Mouse (Mus musculus): ENCODE results near the gene Nepro. TPM values are rescaled to one million over a fixed set of nuclear protein-coding genes. Genes with fewer than 3 reads are reported as not detected.
A peak's percentile ranks its signal among the peaks of the same experiment; 100 is the strongest.

Gene Nepro
- polyA plus RNA-seq, 1 experiment from 2014 or later: 6.8 TPM

- Histone ChIP-seq H3K4me2 (no peak overlapping the region), H3K9me3 (replicated peaks) (no peaks in the 10 kb centered on the region), H3K9ac (no peak overlapping the region), H3K36me3 (peaks cover 14% of the 10 kb centered on the region), H3K27me3 (replicated peaks) (no peaks in the 10 kb centered on the region), H3K4me3 (no peak overlapping the region), H3K27ac (ENCODE audit: poor library complexity, severe bottlenecking) (no peak overlapping the region), H3K4me1 (replicated peaks) (0 out of 2 replicates have a peak, but pooled peaks cover 4% of the 10 kb centered on the region)
- 42% methylated on average over 10 of the region's 10 CpGs for WGBS
- ATAC-seq (ENCODE audit: insufficient number of reproducible peaks, low FRiP score): no peak
Measured at GRCm38 (mm10) chr16:44716305-44717140, 7.6 kb upstream of the Nepro start.

GRCm38 (mm10) chr16:44717141-44717634 is 6.9 kb upstream of the Nepro start:
- Histone ChIP-seq H3K9me3 (replicated peaks) (no peaks in the 10 kb centered on the region), H3K4me1 (replicated peaks) (0 out of 2 replicates have a peak, but pooled peaks cover 4% of the 10 kb centered on the region), H3K36me3 (peaks cover 14% of the 10 kb centered on the region), H3K4me3 (no peak overlapping the region), H3K9ac (no peak overlapping the region), H3K27me3 (replicated peaks) (no peaks in the 10 kb centered on the region), H3K27ac (ENCODE audit: poor library complexity, severe bottlenecking) (no peak overlapping the region), H3K4me2 (no peak overlapping the region)
- no peak for ATAC-seq (ENCODE audit: insufficient number of reproducible peaks, low FRiP score)
- 80% methylated on average over 2 of the region's 2 CpGs for WGBS

- Histone ChIP-seq H3K27ac (ENCODE audit: poor library complexity, severe bottlenecking) (no peak overlapping the region), H3K9me3 (replicated peaks) (no peaks in the 10 kb centered on the region), H3K4me3 (no peak overlapping the region), H3K9ac (no peak overlapping the region), H3K4me2 (no peak overlapping the region), H3K27me3 (replicated peaks) (no peaks in the 10 kb centered on the region), H3K4me1 (replicated peaks) (peaks cover 6% of the 10 kb centered on the region), H3K36me3 (peaks cover 14% of the 10 kb centered on the region)
- WGBS: 75% methylated on average over 2 of the region's 2 CpGs
- no peak for ATAC-seq (ENCODE audit: insufficient number of reproducible peaks, low FRiP score)
Measured at GRCm38 (mm10) chr16:44717838-44718237, 6.3 kb upstream of the Nepro start.

GRCm38 (mm10) chr16:44719349-44719748 is 4.8 kb upstream of the Nepro start:
- WGBS: 60% methylated on average over 7 of the region's 7 CpGs
- no peak overlapping the region for H3K27ac ChIP-seq (ENCODE audit: poor library complexity, severe bottlenecking)

GRCm38 (mm10) chr16:44720518-44720917 is 3.6 kb upstream of the Nepro start:
- WGBS: 77% methylated on average over 3 of the region's 3 CpGs
- Histone ChIP-seq H3K27me3 (replicated peaks) (no peaks in the 10 kb centered on the region), H3K9me3 (replicated peaks) (no peaks in the 10 kb centered on the region), H3K4me3 (no peak overlapping the region), H3K9ac (no peak overlapping the region), H3K4me2 (no peak overlapping the region), H3K27ac (ENCODE audit: poor library complexity, severe bottlenecking) (no peak overlapping the region), H3K4me1 (replicated peaks) (peaks cover 18% of the 10 kb centered on the region), H3K36me3 (peaks cover 14% of the 10 kb centered on the region)
- no peak for ATAC-seq (ENCODE audit: insufficient number of reproducible peaks, low FRiP score)

More at GRCm38 (mm10) chr16:44719349-44719748, 4.8 kb upstream of the Nepro start:
- ATAC-seq (ENCODE audit: insufficient number of reproducible peaks, low FRiP score): no peak
- H3K4me3 ChIP-seq: no peak overlapping the region
- H3K9me3 ChIP-seq (replicated peaks): no peaks in the 10 kb centered on the region
- H3K9ac ChIP-seq: no peak overlapping the region
- H3K4me2 ChIP-seq: no peak overlapping the region
- H3K36me3 ChIP-seq: peaks cover 14% of the 10 kb centered on the region
- H3K4me1 ChIP-seq (replicated peaks): peaks cover 12% of the 10 kb centered on the region
- H3K27me3 ChIP-seq (replicated peaks): no peaks in the 10 kb centered on the region

- H3K4me3 ChIP-seq: no peak overlapping the region
- H3K27ac ChIP-seq (ENCODE audit: poor library complexity, severe bottlenecking): peak overlapping the region; percentile 35; the same call in 1 of the 2 replicates
- peaks cover 15% of the 10 kb centered on the region for H3K4me1 ChIP-seq (replicated peaks)
- H3K36me3 ChIP-seq: peaks cover 21% of the 10 kb centered on the region
- H3K9ac ChIP-seq: no peak overlapping the region
- H3K4me2 ChIP-seq: peak overlapping the region; percentile 19; the same call in 1 of the 2 replicates
- no peaks in the 10 kb centered on the region for H3K27me3 ChIP-seq (replicated peaks)
- WGBS: 48% methylated on average over 2 of the region's 2 CpGs
- ATAC-seq (ENCODE audit: insufficient number of reproducible peaks, low FRiP score): no peak
- H3K9me3 ChIP-seq (replicated peaks): no peaks in the 10 kb centered on the region
Measured at GRCm38 (mm10) chr16:44722666-44723065, 1.4 kb upstream of the Nepro start.

GRCm38 (mm10) chr16:44724847-44725246 is 746 bp downstream of the Nepro start:
- no peak; the same call in 1 of the 2 replicates for ATAC-seq (ENCODE audit: insufficient number of reproducible peaks, low FRiP score)
- Histone ChIP-seq H3K36me3 (peaks cover 27% of the 10 kb centered on the region), H3K9me3 (replicated peaks) (no peaks in the 10 kb centered on the region)

GRCm38 (mm10) chr16:44725286-44726223 is 1.5 kb downstream of the Nepro start:
- 42% methylated on average over 14 of the region's 14 CpGs for WGBS

More at GRCm38 (mm10) chr16:44724847-44725246, 746 bp downstream of the Nepro start:
- Histone ChIP-seq H3K27ac (ENCODE audit: poor library complexity, severe bottlenecking) (peak overlapping the region; percentile 87), H3K4me2 (peak overlapping the region; percentile 87), H3K4me1 (replicated peaks) (peaks cover 15% of the 10 kb centered on the region), H3K9ac (peak overlapping the region; percentile 88), H3K4me3 (peak overlapping the region; percentile 72), H3K27me3 (replicated peaks) (no peaks in the 10 kb centered on the region)
- 0% methylated on average over 14 of the region's 14 CpGs for WGBS

GRCm38 (mm10) chr16:44727525-44727924 is 3.4 kb downstream of the Nepro start:
- peaks cover 44% of the 10 kb centered on the region for H3K36me3 ChIP-seq
- 89% methylated on average over 3 of the region's 3 CpGs for WGBS
- ATAC-seq (ENCODE audit: insufficient number of reproducible peaks, low FRiP score): no peak

More at GRCm38 (mm10) chr16:44725286-44726223, 1.5 kb downstream of the Nepro start:
- Histone ChIP-seq H3K9me3 (replicated peaks) (no peaks in the 10 kb centered on the region), H3K36me3 (peaks cover 26% of the 10 kb centered on the region), H3K4me2 (peak overlapping the region; percentile 87), H3K27me3 (replicated peaks) (no peaks in the 10 kb centered on the region), H3K4me3 (peak overlapping the region; percentile 72), H3K27ac (ENCODE audit: poor library complexity, severe bottlenecking) (peak overlapping the region; percentile 87), H3K4me1 (replicated peaks) (peaks cover 15% of the 10 kb centered on the region), H3K9ac (peak overlapping the region; percentile 88)
- ATAC-seq (ENCODE audit: insufficient number of reproducible peaks, low FRiP score): no peak

GRCm38 (mm10) chr16:44734059-44734458 is 10.0 kb downstream of the Nepro start:
- H3K9me3 ChIP-seq (replicated peaks): no peaks in the 10 kb centered on the region
- 84% methylated on average over 3 of the region's 3 CpGs for WGBS
- H3K27ac ChIP-seq (ENCODE audit: poor library complexity, severe bottlenecking): no peak overlapping the region
- H3K36me3 ChIP-seq: peaks cover 90% of the 10 kb centered on the region
- H3K4me1 ChIP-seq (replicated peaks): no peaks in the 10 kb centered on the region
- no peak overlapping the region for H3K4me2 ChIP-seq
- no peaks in the 10 kb centered on the region for H3K27me3 ChIP-seq (replicated peaks)
- no peak overlapping the region for H3K9ac ChIP-seq
- ATAC-seq (ENCODE audit: insufficient number of reproducible peaks, low FRiP score): no peak
- H3K4me3 ChIP-seq: no peak overlapping the region

More at GRCm38 (mm10) chr16:44727525-44727924, 3.4 kb downstream of the Nepro start:
- Histone ChIP-seq H3K27me3 (replicated peaks) (no peaks in the 10 kb centered on the region), H3K9ac (no peak overlapping the region), H3K27ac (ENCODE audit: poor library complexity, severe bottlenecking) (no peak overlapping the region), H3K4me1 (replicated peaks) (peaks cover 15% of the 10 kb centered on the region), H3K9me3 (replicated peaks) (no peaks in the 10 kb centered on the region), H3K4me3 (no peak overlapping the region), H3K4me2 (no peak overlapping the region)

Measured in heart, embryonic 12.5 days (tissue).